Mouse (Mus musculus) gastrocnemius, adult 8-10 months (tissue): ENCODE data around the gene Gstz1. TPM values are rescaled to one million over a fixed set of nuclear protein-coding genes. Genes with fewer than 3 reads are reported as not detected.
"Not testable (repeated sequence)": the region's sequence is repeated elsewhere in the genome, so short reads cannot be mapped to it uniquely, and the experiment has no call there.

Experiments
- DNase-seq, 2 experiments: peaks; one replicate each; pipeline ENCODE4 v3.0.0; 2022; ENCODE audit warnings: low spot score in 2 of 2
- total RNA-seq, 4 experiments: library from RNA; stranded (reverse); gene quantifications; 2 replicates each; pipeline ENCODE4 v1.2.4; 2022

The Gstz1 gene
- total RNA-seq, 4 experiments from 2014 or later = 32.8 to 41.0 (median 38.3) TPM

- no peak for DNase-seq
Observed at GRCm38 (mm10) chr12:87157361-87157760, 10.4 kb downstream of the Gstz1 start.

- no peak for DNase-seq
Observed at GRCm38 (mm10) chr12:87158099-87158498, 11.1 kb downstream of the Gstz1 start.

GRCm38 (mm10) chr12:87160310-87160709 lies 13.3 kb downstream of the Gstz1 start:
- DNase-seq = no peak

GRCm38 (mm10) chr12:87160815-87161214 lies 13.8 kb downstream of the Gstz1 start:
- DNase-seq = no peak

GRCm38 (mm10) chr12:87175194-87175946 lies 28.4 kb downstream of the Gstz1 start:
- no peak for DNase-seq

- no peak for DNase-seq
Observed at GRCm38 (mm10) chr12:87177631-87178030, 30.7 kb downstream of the Gstz1 start.

- DNase-seq = no peak
Observed at GRCm38 (mm10) chr12:87193008-87193407, 46.0 kb downstream of the Gstz1 start.

GRCm38 (mm10) chr12:87195069-87195468 lies 48.1 kb downstream of the Gstz1 start:
- DNase-seq = no peak

GRCm38 (mm10) chr12:87196310-87196709 lies 49.3 kb downstream of the Gstz1 start:
- no peak for DNase-seq

- DNase-seq = no peak
Observed at GRCm38 (mm10) chr12:87198792-87199191, 51.8 kb downstream of the Gstz1 start.

- peak in 1 of 2 experiments; percentile 10 for DNase-seq
Observed at GRCm38 (mm10) chr12:87199206-87199972, 52.4 kb downstream of the Gstz1 start, which contains the start of gene Samd15. TSS of gene Samd15 (plus strand) at chr12:87199723.

GRCm38 (mm10) chr12:87199973-87200586 lies 53.1 kb downstream of the Gstz1 start, which contains the start of gene Tmed8:
TSS of gene Tmed8 (minus strand) at chr12:87200454.
- peak; percentile 29 to 51 for DNase-seq

- no peak for DNase-seq
Observed at GRCm38 (mm10) chr12:87201694-87202093, 54.7 kb downstream of the Gstz1 start.

- not testable (repeated sequence) for DNase-seq
Observed at GRCm38 (mm10) chr12:87205789-87206188, 58.8 kb downstream of the Gstz1 start.

- DNase-seq = no peak
Observed at GRCm38 (mm10) chr12:87212844-87213606, 66.1 kb downstream of the Gstz1 start.

Other genes starting within 250 kb of the Gstz1 start
- gene Cipc, start 200.1 kb upstream of the Gstz1 start, total RNA-seq = 10 to 100 TPM; 34.5 to 38.7 (median 37.1) TPM
- gene Zdhhc22, start 156.7 kb upstream of the Gstz1 start, total RNA-seq = not detected
- gene Tmem63c, start 125.8 kb upstream of the Gstz1 start, total RNA-seq = under 1 TPM in 1 of 4 experiments, not detected in 3; 0.10 TPM
- not detected for gene Ngb, start 44.6 kb upstream of the Gstz1 start, total RNA-seq
- 1 to 10 TPM; 4.2 to 7.0 (median 4.9) TPM for gene Pomt2, start 803 bp downstream of the Gstz1 start, total RNA-seq
- not detected for gene Samd15, start 52.6 kb downstream of the Gstz1 start, total RNA-seq
- 1 to 10 TPM in 3 of 4 experiments, under 1 TPM in 1; 0.94 to 1.6 (median 1.5) TPM for gene Tmed8, start 53.3 kb downstream of the Gstz1 start, total RNA-seq
- gene Noxred1, start 91.6 kb downstream of the Gstz1 start, total RNA-seq = under 1 TPM; 0.29 to 0.56 (median 0.38) TPM
- 1 to 10 TPM; 6.4 to 8.4 (median 7.5) TPM for gene Vipas39, start 119.1 kb downstream of the Gstz1 start, total RNA-seq
- gene Ahsa1, start 119.3 kb downstream of the Gstz1 start, total RNA-seq = 100 to 1,000 TPM; 106 to 131 (median 116) TPM
- gene Ism2, start 152.5 kb downstream of the Gstz1 start, total RNA-seq = not detected
- gene Sptlc2, start 241.2 kb downstream of the Gstz1 start, total RNA-seq = 1 to 10 TPM; 4.7 to 5.6 (median 5.3) TPM